Mouse (Mus musculus) embryonic stem cell, embryonic (primary cell): ENCODE results near the gene Bach2.

Experiments used
- CTCF ChIA-PET, 4 experiments: fragments of 300-600 bp in 2 of 4; fragments of 350-600 bp in 2 of 4; sonication (Branson Sonifier 250); formaldehyde crosslinking; loops; one replicate each; lab custom pipeline; 2022; ENCODE audit warnings: inconsistent platforms in 2 of 4; lab: Charles Lee
- POLR2A ChIA-PET, 4 experiments: fragments of 300-600 bp in 2 of 4; fragments of 350-600 bp in 2 of 4; sonication (Branson Sonifier 250); formaldehyde crosslinking; loops; one replicate each; lab custom pipeline; 2022; ENCODE audit warnings: antibody characterized with exemption in 4 of 4, inconsistent platforms in 1 of 4; lab: Charles Lee

Gene Bach2

GRCm38 (mm10) chr4:32260909-32261308 lies 22.3 kb downstream of the Bach2 start:
- ChIA-PET POLR2A (no interaction called here), CTCF (no interaction called here)

DNA sequence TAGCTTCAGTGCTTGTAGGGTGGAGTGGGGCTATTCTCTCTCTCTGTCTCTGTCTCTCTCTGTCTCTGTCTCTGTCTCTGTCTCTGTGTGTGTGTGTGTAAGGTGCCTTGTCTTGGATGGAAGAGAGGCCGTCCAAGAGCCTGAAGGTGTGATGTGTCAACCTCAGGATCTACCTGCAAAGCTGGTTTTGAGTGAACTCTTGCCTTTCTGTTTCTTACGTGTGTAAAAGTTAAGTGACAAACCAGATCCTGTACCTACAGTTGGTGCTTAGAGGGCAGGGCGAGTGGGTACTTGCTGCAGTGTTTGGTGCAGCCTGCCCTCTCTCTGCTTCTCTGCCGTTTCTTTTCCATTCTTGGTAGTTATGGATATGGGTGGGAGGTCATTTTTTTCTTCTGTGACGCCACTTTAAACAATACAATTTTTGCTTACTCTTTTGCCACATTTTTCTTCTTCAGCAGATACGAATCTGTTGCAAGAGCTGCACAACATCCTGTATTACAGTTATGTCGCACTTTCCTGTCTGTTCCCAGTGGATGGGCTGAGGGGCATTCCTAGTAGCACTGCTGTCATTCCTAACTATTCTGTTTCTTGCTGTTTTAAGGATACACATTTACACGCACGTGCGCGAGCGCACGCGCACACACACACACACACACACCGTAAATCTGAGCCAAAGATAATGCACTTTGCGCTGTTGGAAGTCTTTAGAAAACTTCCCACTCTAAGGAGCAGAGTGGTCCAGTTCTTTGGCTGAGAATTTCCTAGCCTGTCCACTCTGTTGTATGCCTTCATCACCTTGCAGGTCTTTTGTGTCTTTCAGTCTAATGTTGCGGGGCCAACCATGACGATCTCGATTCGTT lies 24.5 kb downstream of the Bach2 start:
- ChIA-PET CTCF (interaction anchor here in 1 of 4 experiments (0.6 kb wide), 1 partner anchor 309 kb away, joined by 3 read pairs; no protein-coding TSS in a partner anchor), POLR2A (interaction anchor here in 1 of 4 experiments (0.6 kb wide), 1 partner anchor 142 kb away, joined by 3 read pairs; no protein-coding TSS in a partner anchor)

DNA sequence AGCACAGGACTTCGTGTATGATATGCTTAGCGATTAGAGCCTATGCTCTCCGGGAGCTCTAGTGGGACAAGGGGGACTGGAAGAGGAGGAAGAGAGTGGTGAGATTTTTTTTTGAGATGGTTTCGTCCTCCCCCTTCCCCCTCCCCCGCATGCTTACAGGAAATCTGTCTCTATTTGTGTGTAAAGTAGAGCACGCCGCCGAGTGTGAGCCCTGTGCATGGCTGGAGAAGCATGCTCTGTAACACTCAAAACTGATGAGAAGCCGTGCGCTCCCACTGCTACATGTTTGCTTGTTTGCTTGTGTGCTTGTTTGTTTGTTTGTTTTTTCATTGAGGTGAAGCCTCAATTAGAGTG lies 25.1 kb downstream of the Bach2 start:
- CTCF ChIA-PET, result no interaction called here
- POLR2A ChIA-PET, result interaction anchor here in 1 of 4 experiments (1.2 kb wide), 1 partner anchor 15 kb away, joined by 3 read pairs; no protein-coding TSS in a partner anchor

DNA sequence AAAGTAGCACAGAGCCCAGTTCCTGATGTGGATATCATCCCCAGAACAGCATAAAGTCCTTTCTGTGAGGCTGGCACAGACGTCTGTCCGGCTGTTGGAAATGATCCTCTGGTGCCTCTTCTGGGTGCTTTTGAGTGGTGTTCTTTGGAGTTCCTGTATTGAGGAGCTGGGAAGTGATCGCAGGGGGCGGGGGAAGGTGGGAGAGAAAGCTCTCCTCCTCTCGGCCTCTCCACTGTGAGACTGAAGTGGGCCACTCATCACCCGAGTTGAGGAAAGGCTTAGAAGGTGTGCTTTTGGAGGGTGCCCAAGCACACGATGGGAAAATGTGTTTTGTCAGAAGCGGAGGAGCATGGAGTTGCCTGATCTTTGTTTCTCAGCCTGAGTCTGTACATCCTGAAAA lies 26.3 kb downstream of the Bach2 start:
- POLR2A ChIA-PET, result interaction anchor here in 1 of 4 experiments (1.2 kb wide), 1 partner anchor 16 kb away, joined by 3 read pairs; no protein-coding TSS in a partner anchor

DNA sequence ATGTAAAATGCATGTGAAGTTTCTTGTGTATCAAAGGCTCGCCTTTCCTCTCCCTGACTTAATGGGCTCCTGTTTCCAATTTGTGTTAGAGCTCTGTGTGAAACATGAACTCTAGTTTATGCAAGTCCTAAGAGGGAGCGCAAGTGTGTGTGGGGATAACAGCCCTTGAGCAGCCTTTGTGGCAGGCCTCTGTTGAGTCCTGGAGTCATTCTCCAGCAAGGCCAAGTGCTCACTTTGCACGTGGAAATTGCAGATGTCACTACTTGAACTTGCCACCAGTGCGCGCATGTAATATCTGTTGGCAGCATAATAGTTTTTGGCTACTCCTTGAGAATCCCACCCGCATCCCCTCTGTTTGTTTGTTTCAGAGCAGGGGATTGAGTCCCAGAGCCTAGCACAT lies 28.1 kb downstream of the Bach2 start:
- CTCF ChIA-PET, result no interaction called here

More for the DNA sequence above, 26.3 kb downstream of the Bach2 start:
- CTCF ChIA-PET, result no interaction called here

GRCm38 (mm10) chr4:32268042-32268441 lies 29.4 kb downstream of the Bach2 start:
- POLR2A ChIA-PET, result no interaction called here
- CTCF ChIA-PET, result no interaction called here

More for the DNA sequence above, 28.1 kb downstream of the Bach2 start:
- POLR2A ChIA-PET, result no interaction called here

DNA sequence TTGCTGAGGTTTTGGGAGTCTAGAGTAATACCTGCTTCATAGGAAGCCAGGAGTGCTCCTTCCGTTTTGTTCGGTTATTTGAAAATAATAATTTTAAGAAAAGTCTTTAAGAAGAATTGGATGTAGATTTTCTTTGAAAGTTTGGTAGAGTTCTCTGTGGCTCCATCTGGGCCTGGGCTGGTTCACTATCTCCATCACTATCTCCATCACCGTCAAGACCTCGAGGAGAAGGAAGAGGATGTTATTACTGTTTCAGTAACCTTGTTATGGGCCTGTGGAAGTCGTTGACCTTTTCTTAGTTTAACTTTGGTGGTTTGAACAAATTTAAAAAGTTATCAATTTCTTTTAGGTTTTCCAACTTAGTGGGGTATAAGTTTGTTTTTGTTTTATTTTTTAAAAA lies 33.8 kb downstream of the Bach2 start:
- CTCF ChIA-PET, result no interaction called here
- POLR2A ChIA-PET, result no interaction called here

- POLR2A ChIA-PET, result no interaction called here
- CTCF ChIA-PET, result no interaction called here
Measured at GRCm38 (mm10) chr4:32274776-32275294, 36.2 kb downstream of the Bach2 start.

DNA sequence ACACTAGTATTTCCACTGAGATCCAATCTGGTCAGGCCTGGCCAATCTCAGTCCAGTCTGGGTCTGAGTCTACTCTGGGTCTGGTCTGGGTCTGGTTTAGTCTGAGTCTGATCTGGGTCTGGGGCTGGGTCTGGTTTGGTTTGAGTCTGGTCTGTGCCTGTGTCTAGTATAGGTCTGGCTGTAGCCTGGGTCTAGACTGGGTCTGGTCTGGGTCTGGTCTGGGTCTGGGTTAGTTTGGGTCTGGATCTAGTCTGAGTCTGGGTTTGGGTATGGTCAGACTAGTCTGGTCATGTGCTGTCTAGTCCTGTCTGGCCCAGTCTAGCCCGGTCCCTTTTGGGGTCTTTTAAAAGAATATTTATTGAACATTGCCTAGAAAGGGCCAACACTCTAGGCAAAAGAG lies 41.2 kb downstream of the Bach2 start:
- ChIA-PET CTCF (no interaction called here), POLR2A (no interaction called here)

- POLR2A ChIA-PET, result no interaction called here
Measured at GRCm38 (mm10) chr4:32280401-32280800, 41.8 kb downstream of the Bach2 start.

DNA sequence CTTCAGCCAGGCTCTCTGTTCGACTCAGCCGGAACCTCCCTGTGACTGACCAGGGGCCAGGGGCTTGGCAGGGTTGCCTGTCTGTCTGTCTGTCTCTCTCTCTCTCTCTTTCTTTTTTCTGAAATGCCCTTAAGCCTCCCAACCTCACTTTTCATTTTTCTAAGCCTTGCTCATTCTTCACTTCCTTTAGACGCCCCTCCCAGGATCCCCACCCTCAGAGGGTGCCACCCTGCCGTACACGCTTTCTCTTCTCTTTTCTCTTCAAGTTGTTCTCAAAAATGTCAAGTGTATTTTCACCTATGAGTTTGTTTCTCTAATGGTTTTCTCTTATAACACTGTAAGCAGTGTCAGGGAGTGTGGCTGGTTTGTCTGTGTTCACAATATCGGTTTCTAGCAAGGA lies 42.7 kb downstream of the Bach2 start:
- ChIA-PET CTCF (no interaction called here), POLR2A (no interaction called here)

More at GRCm38 (mm10) chr4:32280401-32280800, 41.8 kb downstream of the Bach2 start:
- CTCF ChIA-PET, result no interaction called here

GRCm38 (mm10) chr4:32286405-32286804 lies 47.8 kb downstream of the Bach2 start:
- POLR2A ChIA-PET, result interaction anchor here in 2 of 4 experiments (0.5 to 0.8 kb wide), 2 partner anchors 13 to 47 kb away, joined by 3 to 7 read pairs; no protein-coding TSS in a partner anchor
- CTCF ChIA-PET, result no interaction called here

GRCm38 (mm10) chr4:32288036-32288860 lies 49.6 kb downstream of the Bach2 start:
- CTCF ChIA-PET, result no interaction called here
- POLR2A ChIA-PET, result interaction anchor here in 1 of 4 experiments (1.1 kb wide), 1 partner anchor 9 kb away, joined by 4 read pairs; no protein-coding TSS in a partner anchor

- CTCF ChIA-PET, result no interaction called here
- POLR2A ChIA-PET, result no interaction called here
Measured at GRCm38 (mm10) chr4:32289845-32290244, 51.2 kb downstream of the Bach2 start.

- ChIA-PET CTCF (no interaction called here), POLR2A (interaction anchor here in 2 of 4 experiments (0.6 to 1.0 kb wide), 2 partner anchors 43 to 483 kb away, joined by 3 read pairs; no protein-coding TSS in a partner anchor)
Measured at GRCm38 (mm10) chr4:32291406-32291805, 52.8 kb downstream of the Bach2 start.

DNA sequence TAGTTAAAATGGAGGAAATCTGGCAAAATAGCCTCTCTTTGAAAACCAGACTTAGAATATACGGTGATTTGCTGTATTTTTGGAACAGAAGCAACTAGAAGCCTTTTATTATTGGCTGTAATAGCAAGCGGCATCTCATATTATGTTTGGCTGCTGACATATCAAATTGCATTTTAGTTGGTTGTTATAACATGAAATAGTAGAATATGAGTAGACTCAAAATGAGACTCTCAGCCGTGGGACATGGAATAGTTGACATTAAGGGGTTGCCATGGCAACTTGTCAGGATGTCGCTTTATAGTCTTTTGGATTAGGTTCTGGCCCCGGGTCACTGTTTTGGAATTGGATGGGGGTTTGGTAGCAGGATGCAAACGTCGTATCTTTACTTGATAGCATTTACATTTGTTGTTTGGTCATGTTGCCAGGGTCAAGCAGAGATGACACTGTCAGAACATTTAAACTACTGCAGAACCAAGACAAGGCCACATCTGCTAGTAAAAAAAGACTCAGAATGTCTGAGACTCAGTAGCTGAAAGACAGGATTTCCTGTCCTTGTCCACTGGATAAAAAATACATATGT lies 55.2 kb downstream of the Bach2 start:
- CTCF ChIA-PET, result no interaction called here
- POLR2A ChIA-PET, result interaction anchor here in 1 of 4 experiments (0.9 kb wide), 1 partner anchor 9 kb away, joined by 3 read pairs; no protein-coding TSS in a partner anchor

- ChIA-PET CTCF (no interaction called here), POLR2A (interaction anchor here in 2 of 4 experiments (0.5 to 1.1 kb wide), 3 partner anchors 9 to 69 kb away, joined by 3 to 7 read pairs (median 4); no protein-coding TSS in a partner anchor)
Measured at GRCm38 (mm10) chr4:32297071-32297671, 58.6 kb downstream of the Bach2 start.

DNA sequence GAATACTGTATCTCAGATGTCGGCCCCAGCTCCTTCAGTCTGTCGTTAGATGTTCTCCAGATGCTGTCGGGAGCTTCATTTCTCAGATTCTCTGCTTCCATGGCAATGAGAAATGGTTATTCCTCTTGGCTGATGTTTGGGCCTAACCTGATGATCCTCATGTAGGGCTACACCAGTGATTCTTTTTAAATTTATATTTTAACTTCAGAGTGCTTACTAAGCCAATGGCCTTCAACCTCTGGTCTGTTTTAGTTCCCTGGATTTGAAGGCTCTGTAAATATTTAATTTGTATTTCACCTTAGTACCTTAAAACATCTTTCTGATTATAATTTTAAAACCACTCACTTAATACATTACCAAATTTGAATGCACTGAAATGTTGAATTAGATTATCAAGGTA lies 60.6 kb downstream of the Bach2 start:
- POLR2A ChIA-PET, result interaction anchor here in 1 of 4 experiments (1.1 kb wide), 1 partner anchor 12 kb away, joined by 3 read pairs; no protein-coding TSS in a partner anchor

More for the DNA sequence above, 60.6 kb downstream of the Bach2 start:
- CTCF ChIA-PET, result interaction anchor here in 1 of 4 experiments (0.6 kb wide), 1 partner anchor 287 kb away, joined by 4 read pairs; no protein-coding TSS in a partner anchor
